Mouse (Mus musculus) liver, adult 2 months (tissue): ENCODE results near the gene G6pdx. TPM values are rescaled to one million over a fixed set of nuclear protein-coding genes. Genes with fewer than 3 reads are reported as not detected.
A peak's percentile ranks its signal among the peaks of the same experiment; 100 is the strongest.

Experiments used
- DNase-seq: peaks from one replicate; pipeline ENCODE4 v3.0.0-alpha.2; 2011; ENCODE audit warnings: low read depth, low spot score; ENCODE audit errors: extremely low read depth
- H3K27ac ChIP-seq: fragments of 200-500 bp; replicated peaks from 2 replicates; pipeline ENCODE4 v1.5.1; 2012; ENCODE audit warnings: low read depth, mild to moderate bottlenecking, control low read depth, inconsistent platforms, low read length; ENCODE audit not compliant: insufficient read depth
- H3K27me3 ChIP-seq: fragments of 200-500 bp; 2 replicates; pipeline ENCODE4 v1.6.1; 2012; ENCODE audit warnings: mild to moderate bottlenecking, moderate library complexity, low read length, inconsistent platforms; ENCODE audit not compliant: control insufficient read depth, insufficient read depth
- H3K36me3 ChIP-seq: fragments of 200-500 bp; 2 replicates; pipeline ENCODE4 v1.6.1; 2012; ENCODE audit warnings: low read length, inconsistent platforms; ENCODE audit not compliant: control insufficient read depth, insufficient read depth
- H3K4me1 ChIP-seq: fragments of 200-500 bp; 2 replicates; pipeline ENCODE4 v1.6.1; 2011; ENCODE audit warnings: low read length; ENCODE audit not compliant: control insufficient read depth, insufficient read depth
- H3K4me3 ChIP-seq: fragments of 200-500 bp; 2 replicates; pipeline ENCODE4 v1.5.1; 2011; ENCODE audit warnings: low read depth, mild to moderate bottlenecking, control low read depth, low read length, moderate library complexity; ENCODE audit not compliant: insufficient read depth
- H3K79me2 ChIP-seq: fragments of 200-500 bp; 2 replicates; pipeline ENCODE4 v1.6.1; 2012; ENCODE audit warnings: inconsistent platforms, mild to moderate bottlenecking, low read length, moderate library complexity; ENCODE audit not compliant: control insufficient read depth, insufficient read depth
- H3K9ac ChIP-seq: fragments of 200-500 bp; 2 replicates; pipeline ENCODE4 v1.6.1; 2012; ENCODE audit warnings: low read depth, mild to moderate bottlenecking, control low read depth, inconsistent platforms, low read length
- CTCF ChIP-seq: fragments of 200-500 bp; IDR thresholded peaks from 2 replicates; pipeline ENCODE4 v1.5.1; 2011; ENCODE audit warnings: low read depth, low read length, control low read depth
- POLR2A ChIP-seq: fragments of 200-500 bp; IDR thresholded peaks from 2 replicates; pipeline ENCODE4 v1.6.1; 2011; ENCODE audit warnings: low read length, control low read depth; ENCODE audit not compliant: insufficient read depth; ENCODE audit errors: extremely low read depth
- WGBS: fragments of 180-500 bp; shearing (Covaris S2); methylation state at CpG from one replicate; pipeline ENCODE4 v1.1.7; 2018; 5-methylcytosine and 5-hydroxymethylcytosine counted together
- polyA plus RNA-seq: library from polyadenylated mRNA; depleted of rRNA; stranded (reverse); fragments of >200 nt; gene quantifications from 2 replicates; pipeline ENCODE4 v1.2.3, GENCODE M21; 2012; rRNA removed
- total RNA-seq: library from RNA; depleted of rRNA; stranded (reverse); fragments of >200 nt; gene quantifications from 2 replicates; pipeline ENCODE4 v1.2.3, GENCODE M21; 2014; rRNA removed

The G6pdx gene
- total and polyA plus RNA-seq, 2 experiments = 3.2 to 3.8 TPM

- WGBS = under 1% methylated on average over 39 of the region's 49 CpGs
- Histone ChIP-seq H3K36me3 (peaks cover 6% of the 10 kb centered on the region; the same call in 1 of the 2 replicates), H3K27ac (peak overlapping the region; percentile 51), H3K27me3 (no peaks in the 10 kb centered on the region), H3K4me1 (peaks cover 10% of the 10 kb centered on the region), H3K79me2 (no peaks in the 10 kb centered on the region), H3K4me3 (peak overlapping the region; percentile 80), H3K9ac (peak overlapping the region; percentile 78)
- TF ChIP-seq POLR2A (no peak; the same call in 1 of the 2 replicates), CTCF (no peak)
- peak; percentile 61 for DNase-seq
Observed at GRCm38 (mm10) chrX:74368209-74368909, 60.6 kb downstream of the G6pdx start.

GRCm38 (mm10) chrX:74367512-74367911, 61.5 kb downstream of the G6pdx start:
- no peak for TF ChIP-seq POLR2A
- TF ChIP-seq CTCF = no peak
- peak overlapping the region; percentile 78 for H3K9ac ChIP-seq
- peaks cover 10% of the 10 kb centered on the region for H3K4me1 ChIP-seq
- H3K27me3 ChIP-seq = no peaks in the 10 kb centered on the region
- peaks cover 6% of the 10 kb centered on the region; the same call in 1 of the 2 replicates for H3K36me3 ChIP-seq
- peak overlapping the region; percentile 51; the same call in 1 of the 2 replicates for H3K27ac ChIP-seq
- peak overlapping the region; percentile 80 for H3K4me3 ChIP-seq
- no peaks in the 10 kb centered on the region for H3K79me2 ChIP-seq
- 42% methylated on average over 10 of the region's 10 CpGs for WGBS
- no peak for DNase-seq

Other genes with a start within 250 kb of the G6pdx start
- 34.8 and 47.3 TPM in 2 replicates for gene Flna, start 179.4 kb downstream of the G6pdx start, total RNA-seq
- 14.9 and 24.4 TPM in 2 replicates for gene Flna, start 179.4 kb downstream of the G6pdx start, polyA plus RNA-seq
- gene Emd, start 174.5 kb downstream of the G6pdx start, total RNA-seq = 10.2 and 10.3 TPM in 2 replicates
- gene Emd, start 174.5 kb downstream of the G6pdx start, polyA plus RNA-seq = 32.4 and 38.8 TPM in 2 replicates
- gene Rpl10, start 158.4 kb downstream of the G6pdx start, total RNA-seq = 1,181 and 1,274 TPM in 2 replicates
- 968 and 1,030 TPM in 2 replicates for gene Rpl10, start 158.4 kb downstream of the G6pdx start, polyA plus RNA-seq
- gene Taz, start 147.3 kb downstream of the G6pdx start, total RNA-seq = 29.7 and 37.2 TPM in 2 replicates
- 48.8 and 53.9 TPM in 2 replicates for gene Taz, start 147.3 kb downstream of the G6pdx start, polyA plus RNA-seq
- 3.5 and 6.1 TPM in 2 replicates for gene Dnase1l1, start 146.9 kb downstream of the G6pdx start, total RNA-seq
- 4.9 and 5.5 TPM in 2 replicates for gene Dnase1l1, start 146.9 kb downstream of the G6pdx start, polyA plus RNA-seq
- 53.1 and 67.8 TPM in 2 replicates for gene Atp6ap1, start 132.1 kb downstream of the G6pdx start, total RNA-seq
- 150 and 152 TPM in 2 replicates for gene Atp6ap1, start 132.1 kb downstream of the G6pdx start, polyA plus RNA-seq
- 54.7 and 55.5 TPM in 2 replicates for gene Gdi1, start 124.2 kb downstream of the G6pdx start, total RNA-seq
- 43.6 and 72.5 TPM in 2 replicates for gene Gdi1, start 124.2 kb downstream of the G6pdx start, polyA plus RNA-seq
- 8.1 and 10.3 TPM in 2 replicates for gene Fam50a, start 116.2 kb downstream of the G6pdx start, total RNA-seq
- gene Fam50a, start 116.2 kb downstream of the G6pdx start, polyA plus RNA-seq = 6.3 and 7.3 TPM in 2 replicates
- gene Plxna3, start 100.1 kb downstream of the G6pdx start, total RNA-seq = 0.34 and 0.46 TPM in 2 replicates
- 0.95 and 1.8 TPM in 2 replicates for gene Plxna3, start 100.1 kb downstream of the G6pdx start, polyA plus RNA-seq
- gene Lage3, start 75.6 kb downstream of the G6pdx start, total RNA-seq = 28.7 and 32.2 TPM in 2 replicates
- 35.3 and 38.2 TPM in 2 replicates for gene Lage3, start 75.6 kb downstream of the G6pdx start, polyA plus RNA-seq
- 14.0 and 17.0 TPM in 2 replicates for gene Ubl4a, start 56.0 kb downstream of the G6pdx start, total RNA-seq
- 29.2 and 33.6 TPM in 2 replicates for gene Ubl4a, start 56.0 kb downstream of the G6pdx start, polyA plus RNA-seq
- gene Slc10a3, start 55.8 kb downstream of the G6pdx start, total RNA-seq = 2.8 and 3.2 TPM in 2 replicates
- gene Slc10a3, start 55.8 kb downstream of the G6pdx start, polyA plus RNA-seq = 6.3 and 8.4 TPM in 2 replicates
- gene Fam3a, start 35.9 kb downstream of the G6pdx start, total RNA-seq = 5.8 and 8.1 TPM in 2 replicates
- gene Fam3a, start 35.9 kb downstream of the G6pdx start, polyA plus RNA-seq = 22.7 and 24.1 TPM in 2 replicates
- 50.5 and 68.5 TPM in 2 replicates for gene Ikbkg, start 35.9 kb downstream of the G6pdx start, total RNA-seq
- gene Ikbkg, start 35.9 kb downstream of the G6pdx start, polyA plus RNA-seq = 24.3 and 32.8 TPM in 2 replicates
- gene Gm6880, start 52.2 kb upstream of the G6pdx start, total RNA-seq = not detected in 2 replicates
- gene Gm6880, start 52.2 kb upstream of the G6pdx start, polyA plus RNA-seq = not detected in 2 replicates
- gene Olfr1326-ps1, start 145.7 kb upstream of the G6pdx start, total RNA-seq = not detected in 2 replicates
- gene Olfr1326-ps1, start 145.7 kb upstream of the G6pdx start, polyA plus RNA-seq = not detected in 2 replicates
- not detected in 2 replicates for gene Olfr1325, start 163.5 kb upstream of the G6pdx start, total RNA-seq
- gene Olfr1325, start 163.5 kb upstream of the G6pdx start, polyA plus RNA-seq = not detected in 2 replicates
- 0.07 and 0.09 TPM in 2 replicates for gene Gm5640, start 216.4 kb upstream of the G6pdx start, total RNA-seq
- 0.02 TPM in 1 of 2 replicates, not detected in the other for gene Gm5640, start 216.4 kb upstream of the G6pdx start, polyA plus RNA-seq